11 mouse cellular contexts compared by ENCODE assay signal in the genomic region with DNA sequence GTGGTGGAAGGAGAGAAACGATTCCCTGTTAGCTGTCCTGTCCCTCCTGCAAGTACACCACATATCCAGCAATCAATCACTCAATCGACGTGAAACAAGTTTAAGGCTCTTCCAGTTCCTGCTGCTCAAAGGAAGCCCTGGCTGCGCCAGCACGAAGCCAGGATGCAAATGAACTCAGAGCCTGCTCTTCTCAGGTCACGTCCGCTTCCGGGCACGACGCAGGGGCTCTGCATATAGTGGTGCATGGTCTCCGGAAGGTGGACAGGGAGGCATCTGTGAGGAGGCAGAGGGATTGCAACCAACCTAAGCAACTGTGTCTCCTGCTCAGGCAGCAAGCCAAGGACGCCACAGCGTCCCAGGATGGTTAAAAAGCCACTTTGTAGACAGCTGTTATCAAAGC.
A peak's percentile ranks its signal among the peaks of the same experiment; 100 is the strongest.
DNase-seq lines count a peak whose midpoint lies in the region; ATAC-seq and TF ChIP-seq lines count a peak whose summit lies in the region.
"Had no signal": no experiment of that assay in that cellular context is flagged by ENCODE, and none has a peak within 500 bp of the region (broad histone marks: within the 10 kb centered on the region; RNA-seq: fewer than 3 reads in every experiment).

No protein-coding gene starts in this region.

- no peak for ATAC-seq in kidney, embryonic 15.5 days (replicated peaks; ENCODE audit: low FRiP score)
- no peak for ATAC-seq in kidney, embryonic 14.5 days (ENCODE audit: low FRiP score, low TSS enrichment)
- no peak for ATAC-seq in hindbrain, embryonic 12.5 days (ENCODE audit: low FRiP score)
- ATAC-seq in midbrain, embryonic 14.5 days (ENCODE audit: low FRiP score, low TSS enrichment) = no peak
- ATAC-seq in cerebellum, adult (ENCODE audit: insufficient number of reproducible peaks, low FRiP score, low TSS enrichment) = no peak

- H3K9ac ChIP-seq in kidney, embryonic 15.5 days = no peak overlapping the region
- H3K9ac ChIP-seq in kidney, embryonic 14.5 days (ENCODE audit: low read depth, low read length) = no peak overlapping the region
- H3K9ac ChIP-seq in hindbrain, embryonic 12.5 days = peak overlapping the region; percentile 47; the same call in 1 of the 2 replicates
- H3K9ac ChIP-seq in midbrain, embryonic 14.5 days (replicated peaks; ENCODE audit: low read length) = peak overlapping the region; percentile 18

- peaks cover 33% of the 10 kb centered on the region for H3K4me1 ChIP-seq in kidney, embryonic 15.5 days
- H3K4me1 ChIP-seq in kidney, embryonic 14.5 days (ENCODE audit: control insufficient read depth, insufficient read depth, low read length) = peaks cover 14% of the 10 kb centered on the region
- H3K4me1 ChIP-seq in hindbrain, embryonic 12.5 days = peaks cover 20% of the 10 kb centered on the region
- peaks cover 8% of the 10 kb centered on the region; the same call in 1 of the 2 replicates for H3K4me1 ChIP-seq in midbrain, embryonic 14.5 days (ENCODE audit: control insufficient read depth, insufficient read depth, low read length)
- no peaks in the 10 kb centered on the region for H3K4me1 ChIP-seq in kidney, adult 2 months (ENCODE audit: control insufficient read depth, insufficient read depth, low read length)

- no peak for TF ChIP-seq POLR2A in kidney, adult 2 months (IDR thresholded peaks at IDR 0.05; ENCODE audit: low read depth, low read length)

- TF ChIP-seq CTCF in kidney, adult 2 months (conservative IDR thresholded peaks at IDR 0.05; ENCODE audit: insufficient read depth, insufficient read length, low read depth, low read length) = no peak

- 2% methylated on average over 13 of the region's 13 CpGs for WGBS in kidney, embryonic 15.5 days
- whole genome bisulfite sequencing in kidney, embryonic 14.5 days = 2% methylated on average over 13 of the region's 13 CpGs
- WGBS in hindbrain, embryonic 12.5 days = 3% methylated on average over 13 of the region's 13 CpGs
- 2% methylated on average over 13 of the region's 13 CpGs for WGBS in midbrain, embryonic 14.5 days
- 1% methylated on average over 13 of the region's 13 CpGs for WGBS in kidney, adult 2 months

- H3K4me3 ChIP-seq in kidney, embryonic 15.5 days (replicated peaks) = 0 out of 2 replicates have a peak overlapping the region, but pooled peaks have one; percentile 0
- H3K4me3 ChIP-seq in kidney, embryonic 14.5 days (ENCODE audit: low read length) = no peak overlapping the region
- peak overlapping the region; percentile 12 for H3K4me3 ChIP-seq in hindbrain, embryonic 12.5 days
- peak overlapping the region; percentile 18; the same call in 1 of the 2 replicates for H3K4me3 ChIP-seq in midbrain, embryonic 14.5 days (replicated peaks; ENCODE audit: low read depth, low read length)
- no peak overlapping the region for H3K4me3 ChIP-seq in kidney, adult 2 months (ENCODE audit: insufficient read depth, low read depth, low read length)
- H3K4me3 ChIP-seq: heart, adult 2 months had no signal

- H3K27ac ChIP-seq in kidney, embryonic 15.5 days = no peak overlapping the region
- H3K27ac ChIP-seq in kidney, embryonic 14.5 days (ENCODE audit: low read depth, low read length) = no peak overlapping the region
- H3K27ac ChIP-seq in hindbrain, embryonic 12.5 days = no peak overlapping the region
- no peak overlapping the region for H3K27ac ChIP-seq in midbrain, embryonic 14.5 days (replicated peaks; ENCODE audit: low read depth, low read length)
- H3K27ac ChIP-seq in kidney, adult 2 months (ENCODE audit: insufficient read depth, low read depth, low read length) = no peak overlapping the region
- H3K27ac ChIP-seq: heart, adult 2 months had no signal

- H3K27me3 ChIP-seq in kidney, embryonic 15.5 days = peaks cover 96% of the 10 kb centered on the region
- H3K27me3 ChIP-seq in kidney, embryonic 14.5 days (ENCODE audit: control insufficient read depth, insufficient read depth, low read length) = peaks cover 75% of the 10 kb centered on the region
- H3K27me3 ChIP-seq in hindbrain, embryonic 12.5 days = peaks cover 77% of the 10 kb centered on the region
- peaks cover 41% of the 10 kb centered on the region for H3K27me3 ChIP-seq in midbrain, embryonic 14.5 days (ENCODE audit: control insufficient read depth, insufficient read depth, low read length)
- H3K27me3 ChIP-seq in kidney, adult 2 months (replicated peaks; ENCODE audit: control insufficient read depth, insufficient read depth, low read length) = no peaks in the 10 kb centered on the region

- DNase-seq in embryo, embryonic 10.5 days (ENCODE audit: low spot score) = peak; percentile 55
- peak; percentile 62 for DNase-seq in midbrain, embryonic 14.5 days
- no peak for DNase-seq in kidney, adult 2 months
- DNase-seq in kidney, postnatal 10 days = no peak
- DNase-seq: adrenal gland, postnatal 10 days; heart, adult 2 months; layer of hippocampus, postnatal 36 days had no signal

- H3K36me3 ChIP-seq in kidney, embryonic 15.5 days = no peaks in the 10 kb centered on the region
- no peaks in the 10 kb centered on the region for H3K36me3 ChIP-seq in kidney, embryonic 14.5 days (ENCODE audit: control insufficient read depth, insufficient read depth, low read length)
- no peaks in the 10 kb centered on the region for H3K36me3 ChIP-seq in hindbrain, embryonic 12.5 days
- H3K36me3 ChIP-seq in midbrain, embryonic 14.5 days (ENCODE audit: control insufficient read depth, insufficient read depth, low read length) = no peaks in the 10 kb centered on the region
- H3K36me3 ChIP-seq in kidney, adult 2 months (ENCODE audit: control insufficient read depth, insufficient read depth, low read length) = no peaks in the 10 kb centered on the region

- no peaks in the 10 kb centered on the region for H3K9me3 ChIP-seq in kidney, embryonic 15.5 days (replicated peaks)
- peaks cover 6% of the 10 kb centered on the region; the same call in 1 of the 2 replicates for H3K9me3 ChIP-seq in kidney, embryonic 14.5 days (ENCODE audit: control insufficient read depth, low read length)
- H3K9me3 ChIP-seq in hindbrain, embryonic 12.5 days (replicated peaks) = no peaks in the 10 kb centered on the region
- H3K9me3 ChIP-seq in midbrain, embryonic 14.5 days (ENCODE audit: control insufficient read depth, low read length) = no peaks in the 10 kb centered on the region

- peak overlapping the region; percentile 21 for H3K4me2 ChIP-seq in kidney, embryonic 15.5 days
- H3K4me2 ChIP-seq in kidney, embryonic 14.5 days (replicated peaks; ENCODE audit: low read depth, low read length) = no peak overlapping the region; the same call in 1 of the 2 replicates
- peak overlapping the region; percentile 50 for H3K4me2 ChIP-seq in hindbrain, embryonic 12.5 days (replicated peaks)
- H3K4me2 ChIP-seq in midbrain, embryonic 14.5 days (ENCODE audit: low read length) = peak overlapping the region; percentile 51

Comparison
In these comparisons a context has a peak if more than half of its experiments do, and no peak if none do; other contexts are left out.
1. H3K4me3 ChIP-seq: peak in kidney, embryonic 15.5 days (single experiment), hindbrain, embryonic 12.5 days (single experiment) and midbrain, embryonic 14.5 days (single experiment); none in kidney, embryonic 14.5 days (single experiment) and kidney, adult 2 months (single experiment).
2. H3K9ac ChIP-seq: peak in hindbrain, embryonic 12.5 days (single experiment) and midbrain, embryonic 14.5 days (single experiment); none in kidney, embryonic 15.5 days (single experiment) and kidney, embryonic 14.5 days (single experiment).
3. DNase-seq: peak in embryo, embryonic 10.5 days (single experiment) and midbrain, embryonic 14.5 days (single experiment); none in kidney, adult 2 months (single experiment) and kidney, postnatal 10 days (single experiment).